Mouse (Mus musculus): ENCODE data around the gene Zbtb9.
A peak's percentile ranks its signal among the peaks of the same experiment; 100 is the strongest.

Zbtb9 gene

GRCm38 (mm10) chr17:27040304-27041045, 67.5 kb downstream of the Zbtb9 start:
- DNase-seq (ENCODE audit: low read depth, low spot score): no peak

- DNase-seq (ENCODE audit: low read depth, low spot score): peak; percentile 37
These were observed 68.2 kb downstream of the Zbtb9 start for GRCm38 (mm10) chr17:27041046-27041786.

- DNase-seq (ENCODE audit: low read depth, low spot score): no peak
These were observed 68.8 kb downstream of the Zbtb9 start for GRCm38 (mm10) chr17:27041787-27042055.

- no peak for DNase-seq (ENCODE audit: low read depth, low spot score)
These were observed 69.9 kb downstream of the Zbtb9 start for GRCm38 (mm10) chr17:27042840-27043239.

GRCm38 (mm10) chr17:27045164-27045563, 72.2 kb downstream of the Zbtb9 start:
- DNase-seq (ENCODE audit: low read depth, low spot score): no peak

- DNase-seq (ENCODE audit: low read depth, low spot score): no peak
These were observed 74.9 kb downstream of the Zbtb9 start for GRCm38 (mm10) chr17:27047762-27048444.

GRCm38 (mm10) chr17:27048445-27049239, 75.7 kb downstream of the Zbtb9 start:
- DNase-seq (ENCODE audit: low read depth, low spot score): no peak

- DNase-seq (ENCODE audit: low read depth, low spot score): no peak
These were observed 77.9 kb downstream of the Zbtb9 start for GRCm38 (mm10) chr17:27050853-27051252.

GRCm38 (mm10) chr17:27051514-27051913, 78.5 kb downstream of the Zbtb9 start:
- no peak for DNase-seq (ENCODE audit: low read depth, low spot score)

GRCm38 (mm10) chr17:27056170-27056569, 83.2 kb downstream of the Zbtb9 start:
- DNase-seq (ENCODE audit: low read depth, low spot score): peak; percentile 44

- peak; percentile 74 for DNase-seq (ENCODE audit: low read depth, low spot score)
These were observed 84.0 kb downstream of the Zbtb9 start, which contains the start of gene Itpr3 for GRCm38 (mm10) chr17:27056812-27057516. Gene Itpr3, plus strand, starts transcription at chr17:27057304.

GRCm38 (mm10) chr17:27057517-27058055, 84.6 kb downstream of the Zbtb9 start:
- no peak for DNase-seq (ENCODE audit: low read depth, low spot score)
